Mouse (Mus musculus) lung, postnatal 25 days (tissue): ENCODE data around the gene Mettl14.
"Not testable (repeated sequence)": the region's sequence is repeated elsewhere in the genome, so short reads cannot be mapped to it uniquely, and the experiment has no call there.

ENCODE experiments used
- DNase-seq: peaks from one replicate; pipeline ENCODE4 v3.0.0; 2022; ENCODE audit warnings: low spot score

The Mettl14 gene

DNA sequence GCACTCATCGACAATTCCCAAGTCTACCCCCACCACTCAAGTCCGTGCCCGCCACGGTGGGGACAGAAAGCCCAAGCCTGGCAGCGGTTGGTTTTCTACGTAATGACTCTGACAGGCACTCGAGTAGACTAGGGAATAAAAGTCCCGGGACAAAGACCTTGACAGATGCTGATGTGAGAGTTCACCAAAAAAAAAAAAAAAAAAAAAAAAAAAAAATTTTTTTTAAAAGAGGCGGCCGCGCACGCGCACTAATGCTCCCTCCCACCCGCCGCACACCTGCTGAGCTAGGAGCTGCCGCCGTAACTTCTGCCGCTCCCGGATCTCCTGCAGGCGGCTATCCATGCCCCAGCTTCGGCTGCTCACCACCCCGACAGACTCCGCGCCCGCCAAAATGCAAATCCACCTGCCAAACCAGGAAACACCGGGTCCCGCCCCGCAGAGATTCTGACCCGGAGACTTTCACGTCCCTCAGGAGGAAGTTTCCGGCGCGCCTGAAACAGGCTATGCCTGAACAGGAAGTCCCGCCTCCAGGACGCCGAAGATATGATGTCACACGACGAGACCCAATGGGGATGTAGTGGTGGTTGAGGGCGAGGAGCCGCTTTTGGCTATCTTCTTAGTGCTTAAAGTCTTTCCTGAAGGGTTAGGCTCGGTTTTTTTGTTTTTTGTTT is at the start of gene Mettl14:
Gene Mettl14 (minus strand): TSS at position 623 of the 671 bp plus-strand sequence.
- peak; percentile 98 for DNase-seq

DNA sequence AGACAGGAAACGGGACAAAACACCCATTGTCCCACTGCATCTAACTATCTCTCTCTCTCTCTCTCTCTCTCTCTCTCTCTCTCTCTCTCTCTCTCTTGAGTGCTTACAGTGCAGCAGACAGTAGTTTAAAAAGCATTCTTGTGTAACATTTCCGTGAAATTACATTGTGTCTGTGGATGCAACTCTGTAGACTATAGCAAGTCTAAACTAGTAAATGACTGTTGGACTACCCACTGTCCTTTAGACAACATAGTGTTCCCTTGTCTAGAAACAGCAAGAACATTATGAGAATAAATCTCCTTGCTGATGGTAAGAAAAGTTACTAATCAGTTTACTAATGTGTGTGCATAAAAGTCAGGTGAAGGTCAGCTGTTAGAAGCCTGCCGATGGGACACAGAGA is 47.5 kb upstream of the Mettl14 start:
- no peak for DNase-seq

DNA sequence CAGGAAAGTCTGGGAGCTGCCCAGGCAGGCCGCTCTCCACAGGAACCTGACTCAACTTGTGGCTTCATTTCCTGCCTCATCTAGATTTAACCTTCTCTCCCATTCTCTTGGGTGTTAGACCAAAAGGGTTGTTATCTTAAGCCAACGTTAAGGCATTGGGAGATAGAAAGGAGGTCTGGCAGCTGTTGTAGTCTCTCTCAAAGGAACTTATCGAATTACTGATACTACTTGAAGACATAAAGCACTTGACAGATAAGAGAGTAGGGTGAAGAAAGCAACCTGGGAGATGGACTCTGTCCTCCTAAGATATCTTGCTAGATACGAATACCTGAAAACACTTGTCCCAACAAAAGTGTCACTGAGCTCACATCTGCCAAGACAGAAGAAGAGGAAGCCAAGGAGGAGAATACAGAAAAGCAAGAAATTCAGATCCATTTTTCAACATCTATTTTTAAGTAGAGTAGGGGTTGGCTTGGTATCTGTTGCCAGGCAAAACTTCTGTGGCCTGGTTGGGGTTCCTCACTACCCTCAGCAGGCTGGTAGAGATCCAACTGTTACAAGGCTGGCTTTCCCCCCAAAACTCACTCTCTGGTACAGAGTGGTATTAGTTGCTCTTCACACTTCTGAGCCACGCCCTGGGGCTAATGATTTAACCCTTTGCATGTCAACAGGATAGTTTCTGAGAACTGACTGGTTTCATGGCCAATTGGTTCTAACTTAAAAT is 46.2 kb upstream of the Mettl14 start:
- DNase-seq: no peak

DNA sequence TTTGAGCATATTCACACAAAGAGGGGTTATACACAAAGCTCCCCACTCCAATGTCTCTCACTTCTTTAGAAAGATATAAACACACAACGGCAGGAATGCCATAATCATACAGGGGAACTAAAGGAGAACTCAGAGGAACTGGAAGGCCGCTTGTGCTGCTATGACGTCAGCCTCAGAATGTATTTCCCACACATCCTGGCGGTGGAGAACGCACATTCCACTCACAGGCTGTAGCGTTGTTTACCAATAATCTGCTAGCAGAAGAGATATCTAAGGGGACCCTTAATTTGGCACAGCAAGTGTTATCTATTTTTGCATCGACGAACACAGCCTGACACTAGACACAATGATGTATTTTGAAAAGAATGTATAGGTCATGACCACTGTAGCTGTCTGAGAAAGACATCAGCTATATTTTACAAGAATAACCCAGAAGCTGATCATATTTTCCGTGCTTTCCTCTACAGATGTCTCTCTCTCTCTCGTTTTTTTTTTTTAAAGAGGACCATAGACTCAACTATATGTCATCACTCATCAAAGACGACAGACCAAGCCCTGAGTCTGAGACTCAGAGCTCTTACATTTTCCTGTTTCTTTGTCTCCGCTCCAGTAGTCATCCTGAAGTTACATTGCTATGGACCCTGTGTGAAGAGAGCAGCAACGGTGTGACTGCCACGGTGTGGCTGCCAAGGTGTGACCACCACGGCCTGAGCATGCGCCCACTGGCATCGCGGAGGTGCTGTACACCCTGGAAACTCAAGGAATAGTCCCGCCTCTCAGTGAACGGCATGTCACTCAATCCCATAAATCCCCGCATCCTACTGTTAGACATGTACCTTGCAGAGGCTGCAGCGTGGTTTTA is 43.9 kb upstream of the Mettl14 start:
- no peak for DNase-seq

DNA sequence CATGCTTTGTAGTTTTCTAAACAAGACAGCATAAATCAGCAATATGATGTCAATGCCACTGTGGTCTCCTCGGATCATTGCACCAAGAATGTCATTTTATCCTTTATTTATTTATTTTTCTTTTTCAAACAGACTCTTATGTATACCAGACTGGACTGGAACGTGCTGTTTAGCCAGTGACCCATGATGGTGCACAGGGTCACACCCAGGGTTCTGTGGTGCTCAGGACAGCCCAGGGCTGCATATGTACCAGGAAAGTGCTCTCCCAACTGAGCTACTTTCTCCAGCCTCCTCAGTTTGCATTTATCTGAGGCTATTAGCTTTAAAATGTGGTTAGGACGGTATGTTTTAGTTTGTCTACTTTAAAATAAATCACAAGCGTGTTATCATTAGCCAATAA is 42.1 kb upstream of the Mettl14 start:
- no peak for DNase-seq

DNA sequence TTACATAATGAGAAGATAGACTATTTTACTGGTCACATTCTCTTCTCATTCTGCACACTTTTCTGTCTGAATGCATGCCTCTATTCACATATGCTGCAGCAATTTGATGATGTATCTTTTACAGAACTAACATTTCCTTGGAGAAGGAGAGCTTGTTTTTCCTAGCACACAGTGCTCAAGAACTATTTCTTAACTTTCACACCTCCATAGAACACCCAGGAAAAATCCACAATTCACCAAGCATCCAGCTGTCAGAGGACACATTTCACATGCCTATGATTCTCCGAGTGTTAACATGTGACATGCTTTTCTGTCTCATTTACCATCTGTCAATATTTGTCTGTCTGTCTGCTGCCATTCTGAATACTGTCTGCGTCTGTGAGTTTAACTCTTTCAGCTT is 39.7 kb upstream of the Mettl14 start:
- DNase-seq: no peak

DNA sequence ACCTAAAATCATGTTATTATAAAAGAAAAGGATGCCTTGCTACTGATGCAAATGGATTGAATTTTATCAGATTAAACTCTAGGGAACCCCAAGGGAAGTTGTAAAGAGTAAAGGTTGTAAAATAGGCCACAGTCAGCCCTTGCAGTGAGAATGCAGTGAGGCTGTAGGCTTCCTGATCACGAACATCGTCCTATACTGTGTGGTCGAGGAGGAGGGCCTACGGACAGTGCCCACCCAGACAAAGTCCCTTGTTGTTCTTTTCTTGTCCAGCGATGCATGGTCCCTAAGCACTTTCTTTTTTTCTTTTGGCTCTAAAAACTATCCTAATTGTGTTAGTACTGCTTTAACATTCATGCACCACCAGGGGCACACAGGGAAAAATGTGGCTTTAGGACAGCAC is 27.3 kb upstream of the Mettl14 start:
- no peak for DNase-seq

DNA sequence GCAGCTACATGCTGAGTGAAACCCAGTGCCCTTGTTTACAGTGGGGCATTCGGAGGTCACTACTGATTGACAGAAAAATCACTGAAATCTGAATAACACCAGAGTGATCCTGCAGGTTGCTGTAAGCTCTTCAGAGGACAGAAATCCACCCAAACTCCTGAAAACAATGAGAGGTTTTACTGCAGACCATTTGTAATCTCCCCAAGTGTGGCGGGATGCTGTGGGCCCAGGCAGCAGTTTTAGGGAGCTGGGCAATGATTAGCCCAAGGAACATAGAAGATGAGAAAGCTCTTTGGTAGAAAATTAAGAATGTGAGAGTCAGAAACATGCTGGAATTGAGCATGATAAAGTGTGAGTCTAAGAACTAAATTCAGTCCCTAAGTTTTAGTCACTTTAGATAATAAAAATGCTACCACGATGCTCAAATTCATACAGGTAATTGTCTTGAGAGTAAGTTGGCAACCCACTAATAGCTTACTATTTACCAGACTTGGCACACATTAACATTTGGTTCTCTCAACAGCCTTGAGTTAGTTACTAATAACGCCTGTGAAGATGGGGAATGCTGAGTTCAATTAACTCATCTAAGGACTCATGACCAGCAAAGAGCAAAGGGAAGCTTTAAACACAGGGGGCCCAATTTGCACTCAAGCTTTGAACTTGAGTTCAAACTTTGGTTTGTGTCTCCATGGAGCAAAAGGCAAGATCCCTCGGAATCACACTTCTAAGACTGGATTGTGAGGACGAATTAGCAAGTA is 26.1 kb upstream of the Mettl14 start:
- no peak for DNase-seq

DNA sequence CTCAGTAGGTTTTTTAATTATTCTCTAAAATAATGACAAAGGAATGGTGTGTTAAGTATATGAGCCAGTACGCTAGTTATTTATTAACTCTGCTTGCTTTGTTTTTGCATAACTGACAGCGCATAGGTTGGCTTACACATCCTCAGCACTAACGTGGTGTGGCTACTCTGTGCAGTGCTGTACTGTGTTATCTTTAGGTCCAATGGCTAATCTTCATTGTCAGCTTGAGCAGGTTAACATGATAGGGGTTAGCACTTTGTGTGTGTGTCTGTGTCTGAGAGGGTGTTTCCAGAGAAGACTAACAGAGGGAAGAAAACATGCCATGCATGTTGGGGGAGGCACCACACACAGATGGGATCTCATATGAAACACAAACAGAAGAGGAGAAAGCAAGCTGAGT is 19.0 kb upstream of the Mettl14 start:
- no peak for DNase-seq

DNA sequence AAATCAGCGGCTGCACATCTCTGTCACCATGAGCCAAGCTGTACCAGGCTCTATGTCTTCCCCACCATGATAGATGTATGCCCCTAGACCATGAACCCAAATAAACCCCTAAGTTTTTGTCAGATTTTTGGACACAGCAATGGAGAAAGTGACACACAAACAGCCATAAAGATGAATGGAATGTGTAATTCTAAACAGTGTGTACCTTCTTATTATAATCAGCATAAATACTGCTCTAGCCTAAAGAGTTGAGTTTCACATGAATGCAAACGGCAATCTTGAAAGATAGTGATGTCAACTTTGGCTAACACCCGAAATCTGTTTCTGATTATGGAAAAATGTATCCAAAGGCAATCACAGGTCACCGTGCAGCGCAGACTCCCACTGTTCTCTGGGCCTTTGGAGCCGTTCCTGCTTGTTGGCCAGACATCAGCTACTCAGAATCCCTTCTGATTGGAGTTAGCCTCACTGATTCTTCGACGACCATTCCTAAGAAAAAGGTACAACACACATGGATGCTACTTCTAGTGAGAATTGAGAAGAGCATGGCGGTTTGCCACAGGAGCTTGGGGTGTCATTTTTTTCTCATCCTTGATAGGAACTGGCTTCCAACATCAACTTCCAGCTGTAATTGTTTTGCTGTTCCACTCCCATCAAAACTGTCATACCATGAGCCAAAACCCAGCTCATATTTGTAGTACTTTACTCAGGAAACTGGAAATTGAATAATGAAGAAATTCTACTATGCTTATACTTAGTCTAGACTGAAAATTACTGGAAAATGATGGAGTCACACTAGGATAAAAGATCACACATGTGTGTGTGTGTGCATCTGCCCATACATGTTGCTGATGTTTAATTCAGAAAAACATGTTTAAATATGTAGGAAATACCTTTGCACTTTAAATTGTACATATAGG is 11.9 kb upstream of the Mettl14 start:
- DNase-seq: no peak

DNA sequence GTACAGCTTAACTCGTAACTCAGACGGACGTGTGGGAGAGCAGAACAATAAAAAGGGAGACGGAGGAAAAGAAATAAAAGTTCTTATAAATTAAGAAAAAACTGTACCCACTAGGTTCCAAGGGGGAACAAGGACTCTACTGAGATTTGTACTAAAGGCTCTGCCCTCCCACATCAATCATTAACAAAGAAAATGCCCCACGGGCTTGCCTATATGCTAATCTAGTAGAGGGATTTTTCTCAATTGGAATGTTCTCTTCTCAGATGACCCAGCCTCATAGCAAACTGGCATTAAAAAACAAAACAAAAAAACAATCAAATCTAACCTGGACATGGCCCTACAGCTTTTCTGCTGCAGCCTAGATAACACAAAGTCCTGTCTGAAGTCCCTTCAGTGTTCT is 9.7 kb upstream of the Mettl14 start:
- DNase-seq: no peak

DNA sequence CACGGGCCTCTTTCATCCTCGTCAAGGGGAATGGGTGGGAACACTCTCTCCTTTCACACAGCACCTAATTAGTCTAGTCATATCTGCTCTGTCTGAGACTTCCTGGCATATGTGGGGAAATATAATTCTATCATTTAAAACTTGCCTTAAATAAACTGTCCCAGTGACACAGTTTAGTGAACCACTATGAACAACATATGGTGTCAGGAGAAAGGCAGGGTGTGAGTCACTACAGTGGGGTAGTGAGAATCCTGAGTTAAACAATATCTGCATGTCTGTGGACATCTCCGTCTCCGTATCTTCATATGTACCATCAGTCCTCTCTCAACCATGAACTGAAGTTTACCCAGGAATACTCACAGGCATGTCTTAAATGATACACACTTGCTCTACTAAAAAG is 5.3 kb upstream of the Mettl14 start:
- DNase-seq: no peak

DNA sequence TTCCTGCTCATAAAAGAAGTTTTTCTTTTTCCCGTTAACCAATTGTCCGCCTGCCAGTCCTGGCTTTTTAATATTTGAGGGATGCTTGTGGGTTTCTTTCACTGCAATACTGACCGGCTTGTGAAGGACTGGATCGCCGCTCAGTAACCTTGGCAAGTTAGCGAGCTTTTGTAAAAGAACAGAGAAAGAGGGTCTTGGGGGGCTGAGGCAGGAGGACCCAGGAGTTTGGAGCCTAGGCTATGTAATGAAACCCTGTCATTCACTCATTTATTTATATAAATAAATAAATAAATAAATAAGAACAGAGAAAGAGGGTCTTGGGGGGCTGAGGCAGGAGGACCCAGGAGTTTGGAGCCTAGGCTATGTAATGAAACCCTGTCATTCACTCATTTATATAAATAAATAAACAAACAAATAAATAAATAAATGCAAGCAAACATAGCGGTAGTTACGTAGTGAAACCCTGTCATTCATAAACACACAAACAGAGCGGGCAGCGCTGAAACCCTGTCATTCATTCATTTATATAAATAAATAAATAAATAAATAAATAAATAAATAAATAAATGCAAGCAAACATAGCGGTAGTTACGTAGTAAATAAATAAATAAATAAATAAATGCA is 361 bp upstream of the Mettl14 start:
- not testable (repeated sequence) for DNase-seq

DNA sequence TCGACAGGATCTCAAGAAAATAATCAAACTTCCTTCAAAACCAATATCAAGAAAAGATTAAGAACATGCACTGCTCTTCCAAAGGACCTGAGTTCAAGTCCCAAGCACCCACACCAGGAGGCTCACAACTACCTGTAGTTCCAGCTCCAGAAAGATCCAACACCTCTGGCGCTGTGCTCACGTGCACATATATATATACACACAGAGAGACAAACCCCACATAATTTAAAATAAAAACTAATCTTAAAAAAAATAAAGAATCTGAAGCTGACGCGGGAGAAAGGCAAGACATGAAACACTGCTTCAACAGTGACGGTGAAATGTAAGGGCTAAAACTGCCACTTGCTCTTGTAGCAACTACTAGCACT is 806 bp downstream of the Mettl14 start:
- DNase-seq: no peak

DNA sequence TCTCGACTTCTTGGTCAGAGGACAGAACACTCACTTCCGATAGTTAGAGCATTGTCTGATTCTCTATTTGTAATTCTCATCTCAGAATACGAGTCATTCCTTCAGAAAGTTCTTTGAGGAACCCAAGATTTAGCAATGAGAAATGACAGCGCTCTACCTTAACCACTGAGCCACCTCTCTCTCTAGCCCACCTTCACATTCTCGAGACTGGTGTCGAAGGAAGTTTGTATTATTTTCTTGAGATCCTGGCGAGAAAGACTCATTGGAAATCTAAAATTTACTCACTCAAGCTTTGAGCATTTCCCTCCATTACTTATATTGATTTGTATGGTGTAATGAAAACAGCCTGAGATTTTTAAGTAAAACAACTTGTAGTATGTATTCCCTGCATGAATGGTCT is 1.5 kb downstream of the Mettl14 start:
- DNase-seq: no peak

DNA sequence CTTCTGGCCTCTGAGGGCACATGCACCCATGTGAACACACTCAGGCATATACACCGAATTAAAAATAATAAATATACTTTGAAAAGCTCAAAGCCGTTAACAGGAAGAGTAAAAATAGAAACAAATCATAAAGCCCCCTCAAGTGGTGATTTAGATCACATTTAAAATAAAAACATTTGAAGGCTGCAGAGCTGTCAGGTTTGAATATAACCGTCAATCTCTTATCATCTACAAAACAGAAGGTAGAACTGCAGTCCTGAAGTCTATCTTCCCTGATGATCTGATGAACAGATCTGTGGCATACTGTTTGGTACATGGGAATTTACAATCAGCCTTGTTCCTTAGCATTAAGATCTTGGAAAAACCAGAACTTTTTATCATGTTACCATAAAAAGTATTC is 9.3 kb downstream of the Mettl14 start:
- no peak for DNase-seq

DNA sequence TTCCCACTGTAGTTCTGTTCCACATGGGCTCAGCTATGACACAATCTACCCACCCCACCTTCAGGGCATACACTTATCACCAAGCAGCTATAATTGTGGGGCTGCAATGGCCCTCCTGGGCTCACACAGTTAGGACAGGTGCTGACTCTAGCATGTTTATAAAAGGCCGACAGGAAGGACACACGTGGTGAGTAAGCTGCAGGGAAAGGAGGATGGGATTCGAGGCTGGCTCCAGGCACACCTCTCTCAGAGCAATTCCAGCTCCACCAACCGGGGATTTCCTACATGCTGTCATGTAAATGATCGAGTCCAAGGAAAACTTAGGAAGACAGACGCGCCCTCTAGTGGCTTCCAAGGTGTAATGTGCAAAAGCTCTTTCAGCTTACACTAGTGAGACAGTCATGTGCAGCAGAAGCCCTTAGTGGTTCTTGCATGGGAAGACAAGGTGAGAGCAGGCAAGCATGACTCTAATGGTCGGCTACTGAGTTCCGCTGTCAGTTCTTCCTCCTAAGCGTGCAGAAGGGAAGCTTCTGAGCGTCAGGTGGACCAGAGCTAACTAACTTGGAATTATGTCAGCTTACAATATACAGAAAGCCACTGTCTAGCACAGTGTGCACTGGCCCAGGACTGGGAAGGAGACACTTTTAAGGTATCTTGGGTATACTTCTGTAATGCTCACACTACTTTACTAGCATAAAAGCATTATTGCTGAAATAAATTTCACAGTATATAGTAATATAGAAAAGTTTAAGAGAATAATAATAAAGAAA is 14.0 kb downstream of the Mettl14 start:
- peak; percentile 51 for DNase-seq

DNA sequence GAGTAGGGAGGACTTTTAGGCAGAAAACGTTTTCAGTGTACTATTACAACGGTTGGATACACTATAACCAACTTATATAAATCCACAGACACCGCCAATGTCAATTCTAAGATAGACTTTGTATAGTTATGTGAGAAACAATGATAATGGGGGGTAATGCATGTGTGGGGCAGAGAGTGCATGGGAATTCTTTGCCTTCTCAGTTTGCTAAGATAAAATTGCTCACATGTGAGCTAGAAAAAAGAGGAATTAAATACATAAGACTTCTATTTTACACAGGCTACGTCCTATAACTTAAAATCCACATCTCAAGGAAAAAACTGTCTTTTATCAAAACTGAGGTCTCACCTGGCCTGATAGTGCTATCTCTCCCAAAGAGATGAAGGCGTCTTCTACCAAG is 15.0 kb downstream of the Mettl14 start:
- no peak for DNase-seq

DNA sequence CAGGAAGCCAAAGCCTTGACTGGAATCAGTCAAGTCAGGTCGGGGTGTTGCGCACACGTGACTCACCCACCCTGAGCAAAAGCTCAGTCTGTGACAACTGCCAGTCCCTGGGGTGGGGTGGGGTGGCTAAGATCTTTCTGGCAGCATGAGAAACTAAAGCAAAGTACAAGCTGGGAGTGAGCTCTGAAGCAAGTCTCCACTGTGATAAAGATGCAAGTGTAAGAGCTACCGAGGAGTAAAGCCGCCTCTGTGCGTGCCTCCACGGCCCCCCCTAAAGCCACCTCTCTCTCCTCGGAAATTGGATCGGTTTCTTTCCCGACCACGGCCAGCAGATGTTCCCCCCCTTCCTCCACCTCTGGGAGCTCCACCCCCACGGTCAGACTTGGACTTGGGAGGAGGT is 16.7 kb downstream of the Mettl14 start:
- DNase-seq: no peak

DNA sequence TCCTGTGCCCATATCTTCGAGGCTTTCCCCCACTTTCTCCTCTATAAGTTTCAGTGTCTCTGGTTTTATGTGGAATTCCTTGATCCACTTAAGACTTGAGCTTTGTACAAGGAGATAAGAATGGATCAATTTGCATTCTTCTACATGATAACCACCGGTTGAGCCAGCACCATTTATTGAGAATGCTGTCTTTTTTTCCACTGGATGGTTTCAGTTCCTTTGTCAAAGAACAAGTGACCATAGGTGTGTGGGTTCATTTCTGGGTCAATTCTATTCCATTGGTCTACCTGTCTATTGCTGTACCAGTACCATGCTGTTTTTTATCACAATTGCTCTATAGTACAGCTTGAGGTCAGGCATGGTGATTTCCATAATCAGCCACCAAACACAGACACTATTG is 19.1 kb downstream of the Mettl14 start:
- DNase-seq: not testable (repeated sequence)
